Mouse (Mus musculus) cerebellum, adult 11 months (tissue): ENCODE measurements around the gene Haus3.

Experiments used
- DNase-seq: peaks from one replicate; pipeline ENCODE4 v3.0.0; 2022

Haus3 gene

DNA sequence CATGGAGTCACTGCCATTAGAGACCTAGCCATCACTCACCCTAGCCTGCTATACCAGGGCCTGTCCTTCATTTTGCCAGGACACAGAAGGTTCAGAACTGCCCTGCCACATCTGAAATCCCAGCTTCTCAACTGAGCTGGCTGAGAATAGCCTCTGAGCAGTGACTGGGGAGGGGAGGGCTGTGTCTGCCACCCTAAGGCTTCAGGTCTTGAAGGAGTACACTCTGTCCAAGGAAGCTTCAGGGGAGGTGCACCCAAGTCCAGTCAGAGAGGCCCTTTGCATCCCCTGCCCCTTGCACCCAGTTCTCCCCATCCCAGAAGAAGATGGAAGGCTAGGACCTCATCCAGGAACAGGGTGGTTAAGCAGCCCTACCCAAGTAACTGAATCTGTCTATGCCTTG lies 16.5 kb upstream of the Haus3 start:
- DNase-seq = peak; percentile 14

DNA sequence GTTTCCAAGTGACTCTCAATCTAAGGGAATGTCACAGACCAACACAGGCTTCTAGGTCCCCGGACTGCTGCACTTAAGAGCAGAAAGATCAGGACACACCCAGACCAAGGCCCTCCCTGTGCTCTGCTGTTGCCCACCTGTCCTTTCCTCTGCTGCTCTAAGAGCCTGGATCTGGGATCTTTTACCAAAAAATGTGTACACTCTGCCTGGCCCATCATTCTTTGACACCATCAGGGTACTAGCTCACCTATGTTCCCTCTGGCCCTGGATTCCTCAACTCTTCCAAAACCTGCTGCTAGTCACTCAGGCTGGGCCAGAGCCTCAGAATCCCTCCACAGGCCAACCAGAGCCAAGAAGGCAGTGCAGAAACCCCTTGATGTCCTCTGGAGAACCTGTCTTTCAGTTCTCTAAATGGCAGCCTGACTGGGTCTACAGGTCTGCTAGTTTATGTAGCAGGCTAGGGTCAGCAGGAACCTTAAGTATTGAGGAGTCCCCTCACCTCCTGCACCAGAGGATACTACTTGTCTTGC lies 15.8 kb upstream of the Haus3 start:
- DNase-seq = peak; percentile 6

DNA sequence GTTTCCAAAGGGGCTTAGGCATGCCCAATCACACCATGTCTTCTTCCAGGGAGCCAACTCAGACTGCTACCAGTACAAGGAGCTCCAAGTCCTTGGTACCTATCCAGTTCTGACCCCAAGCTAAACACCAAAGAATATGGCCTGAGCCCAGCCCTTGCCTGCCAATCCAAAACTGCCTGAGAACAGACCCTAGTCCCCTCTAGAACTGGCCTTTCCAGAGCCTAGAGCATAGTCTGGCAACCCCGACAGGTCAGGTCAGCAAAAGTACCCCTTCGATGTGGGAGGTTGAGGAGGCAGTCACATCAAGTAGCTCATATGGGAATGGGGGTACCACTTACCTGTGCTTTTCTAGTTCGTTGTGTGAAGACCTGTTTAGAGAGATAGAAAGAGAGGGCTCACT lies 14.6 kb upstream of the Haus3 start:
- peak; percentile 16 for DNase-seq

DNA sequence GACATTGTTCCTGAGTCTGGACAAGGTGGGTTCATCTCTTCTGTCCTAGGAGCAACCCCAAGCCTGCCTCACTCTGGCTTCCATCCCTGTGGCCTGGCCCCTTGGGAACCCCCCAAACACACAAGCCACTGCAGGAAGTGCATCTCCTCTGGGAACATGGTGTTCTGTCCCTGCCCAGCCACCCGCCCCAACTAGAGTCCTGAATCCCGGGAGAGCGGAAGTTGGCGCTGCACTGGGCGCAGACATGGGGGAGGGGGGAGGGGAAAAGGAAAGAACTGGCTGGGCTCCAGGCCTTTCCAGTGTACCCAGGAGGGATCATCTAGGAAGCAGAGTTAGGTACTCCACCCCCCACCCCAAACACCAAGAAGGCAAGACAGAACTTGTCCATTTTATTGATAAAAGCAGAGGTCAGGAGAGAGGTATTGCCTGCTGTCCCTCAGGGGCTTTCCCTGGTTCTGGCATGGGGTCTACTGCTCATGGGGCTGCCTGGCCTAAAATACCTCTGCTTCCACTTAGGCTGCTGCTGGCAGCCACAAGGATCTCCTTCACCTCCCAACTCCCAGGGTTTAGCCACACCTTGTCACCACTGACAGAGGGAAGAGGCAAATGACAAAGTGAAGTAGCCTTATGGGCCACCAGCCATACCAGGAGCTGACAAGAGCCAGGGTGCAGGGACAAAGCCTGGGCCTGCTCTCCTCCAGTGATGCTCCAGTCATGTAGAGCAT lies 14.0 kb upstream of the Haus3 start:
- DNase-seq = peak; percentile 17

DNA sequence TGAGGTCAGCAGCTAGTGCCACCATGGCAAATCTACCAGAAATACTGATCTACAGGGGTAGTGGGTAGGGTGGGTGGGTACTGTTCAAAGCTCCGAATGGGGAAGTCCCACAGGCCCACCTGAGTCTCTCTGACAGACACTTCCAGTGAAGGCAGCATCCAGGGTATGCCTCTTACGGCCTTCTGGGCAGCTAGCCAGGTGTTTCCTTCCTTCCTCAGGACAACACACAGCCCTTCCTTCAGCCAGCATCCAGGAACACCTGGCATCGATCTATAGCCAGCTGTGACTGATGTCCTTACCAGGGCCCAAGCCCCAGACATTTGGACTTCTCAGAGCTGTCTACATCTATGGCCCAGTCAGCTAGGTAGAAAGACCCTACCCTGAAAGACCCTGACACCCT lies 13.2 kb upstream of the Haus3 start:
- DNase-seq = peak; percentile 26

DNA sequence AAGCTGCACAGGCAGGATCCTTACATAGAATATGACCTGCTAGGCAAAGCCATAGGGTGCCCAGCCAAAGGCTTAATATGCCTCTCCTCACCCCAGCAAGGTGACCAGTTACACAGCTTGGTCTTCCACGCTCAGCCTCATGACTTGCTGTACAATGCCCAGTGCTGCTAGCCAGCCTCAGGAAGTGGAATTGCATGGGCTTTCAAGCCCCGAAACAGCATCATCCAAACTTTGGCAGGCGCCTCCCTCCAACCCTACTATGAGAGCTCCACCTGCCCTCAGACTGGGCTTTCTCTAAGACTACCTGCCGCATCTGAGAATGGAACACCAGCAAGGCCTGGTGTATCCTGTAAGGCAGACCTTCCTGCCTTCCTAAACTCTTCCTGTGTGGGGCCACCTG lies 8.5 kb upstream of the Haus3 start:
- peak; percentile 12 for DNase-seq

DNA sequence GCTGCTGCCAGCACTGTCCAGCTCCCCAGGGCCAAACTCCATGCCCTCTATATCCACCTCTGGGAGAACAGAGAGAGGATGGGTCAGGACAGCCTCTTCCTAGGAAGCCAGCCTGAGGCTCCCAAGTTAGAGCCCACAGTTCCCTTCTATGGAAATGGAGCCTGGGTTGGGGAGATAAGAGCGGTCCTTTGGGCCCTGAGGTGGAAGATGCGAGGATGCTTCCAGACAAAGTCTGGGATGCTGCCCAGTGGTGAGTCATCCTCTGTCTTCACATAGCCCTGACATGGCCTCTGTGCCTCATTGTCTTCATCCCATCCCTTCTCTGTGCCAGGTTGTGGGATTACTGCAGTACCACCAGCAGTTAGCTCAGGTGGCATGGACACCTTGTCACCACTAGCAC lies 7.8 kb upstream of the Haus3 start:
- DNase-seq = peak; percentile 56

DNA sequence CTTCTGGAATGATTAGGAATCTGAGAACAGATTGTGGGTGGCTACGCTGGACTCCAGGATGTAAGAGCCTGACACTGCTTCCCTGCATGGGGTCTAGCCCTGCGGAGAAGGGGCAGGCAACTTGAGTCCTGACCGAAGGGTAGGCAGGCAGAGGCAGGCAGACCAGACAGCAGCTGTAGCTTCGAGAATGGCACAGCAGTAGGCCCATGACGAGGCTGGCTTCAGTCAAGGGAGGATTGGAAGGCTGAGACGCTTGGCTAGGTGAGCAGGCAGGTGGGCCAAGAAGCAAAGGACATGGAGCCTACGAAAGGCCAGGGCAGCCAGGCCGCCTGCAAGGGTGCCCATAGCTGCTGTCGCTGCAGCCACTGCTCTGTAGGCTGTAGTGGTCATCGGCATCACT lies 7.4 kb upstream of the Haus3 start:
- peak; percentile 36 for DNase-seq

DNA sequence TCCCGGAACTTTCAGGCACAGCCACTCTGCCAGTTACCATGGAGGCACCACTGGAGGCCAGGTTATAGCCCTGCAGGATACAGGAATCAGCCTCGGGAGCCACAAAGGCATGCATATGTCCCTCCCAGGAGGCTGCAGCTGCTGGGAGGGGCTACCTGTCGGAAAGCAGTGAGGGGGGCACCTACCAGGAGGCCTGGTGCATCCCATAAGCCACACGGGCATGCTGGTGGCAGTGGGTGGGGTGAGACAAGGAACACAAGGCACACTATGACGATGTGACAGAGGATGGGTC lies 6.0 kb upstream of the Haus3 start:
- DNase-seq = peak; percentile 37

DNA sequence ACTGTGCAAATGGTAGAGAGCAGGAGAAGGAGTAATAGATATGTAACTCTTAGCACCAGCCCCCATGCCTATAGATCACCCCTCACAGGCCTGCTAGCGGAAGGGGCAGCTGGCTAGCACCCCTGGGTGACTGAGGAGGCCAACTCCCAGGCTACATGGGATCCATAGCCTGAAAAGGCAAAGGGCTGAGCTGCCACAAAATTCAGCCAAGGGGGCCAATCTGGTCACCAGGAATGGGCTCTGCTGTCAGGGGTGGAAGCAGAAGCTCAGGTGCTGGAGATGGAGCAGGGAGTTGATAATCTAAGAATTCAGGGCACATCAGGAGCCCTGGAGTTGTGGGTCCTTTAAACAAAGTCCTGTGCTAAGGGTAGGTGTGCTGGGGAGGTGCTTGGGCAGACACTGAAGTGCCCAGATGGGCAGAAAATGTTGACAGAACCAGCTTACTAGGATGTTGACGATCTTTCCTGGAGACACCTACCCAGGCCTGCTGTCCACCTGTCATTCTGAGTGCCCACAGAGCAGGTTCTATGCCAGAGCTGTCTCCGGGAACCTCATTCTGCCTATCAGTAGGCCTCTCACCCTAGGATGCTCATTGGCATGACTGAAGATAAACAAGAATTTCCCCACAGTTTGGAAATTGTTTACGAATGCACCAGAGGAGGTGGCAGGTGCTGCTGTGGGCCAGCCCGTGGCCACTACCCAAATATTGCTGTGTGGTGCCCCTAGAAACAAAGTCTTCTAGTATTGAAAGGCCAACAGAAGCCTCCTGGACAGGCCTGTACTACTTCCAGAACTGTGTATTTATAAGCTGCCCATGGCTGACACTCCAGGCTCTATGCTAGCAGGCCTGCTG lies 5.4 kb upstream of the Haus3 start:
- DNase-seq = peak; percentile 25

DNA sequence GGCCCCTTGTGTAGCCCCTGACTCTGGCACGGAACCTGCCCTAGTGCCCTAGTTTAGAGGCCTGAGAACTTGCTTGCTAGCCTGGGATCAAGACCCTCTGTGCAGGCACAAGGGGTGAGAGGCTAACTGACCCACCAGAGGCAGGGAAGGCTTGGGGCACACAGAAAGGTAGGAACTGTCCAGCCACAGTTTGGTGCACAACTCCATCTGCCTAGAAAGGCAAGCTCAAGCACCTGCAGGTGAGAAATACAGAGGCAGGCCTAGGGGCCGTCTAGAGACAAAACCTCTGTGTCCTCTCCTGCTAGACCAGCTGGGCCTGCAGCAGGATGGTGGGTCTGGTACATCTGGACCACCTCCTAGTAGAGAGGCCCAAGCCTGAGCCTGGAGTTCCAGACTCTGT lies 4.7 kb upstream of the Haus3 start:
- peak; percentile 28 for DNase-seq

DNA sequence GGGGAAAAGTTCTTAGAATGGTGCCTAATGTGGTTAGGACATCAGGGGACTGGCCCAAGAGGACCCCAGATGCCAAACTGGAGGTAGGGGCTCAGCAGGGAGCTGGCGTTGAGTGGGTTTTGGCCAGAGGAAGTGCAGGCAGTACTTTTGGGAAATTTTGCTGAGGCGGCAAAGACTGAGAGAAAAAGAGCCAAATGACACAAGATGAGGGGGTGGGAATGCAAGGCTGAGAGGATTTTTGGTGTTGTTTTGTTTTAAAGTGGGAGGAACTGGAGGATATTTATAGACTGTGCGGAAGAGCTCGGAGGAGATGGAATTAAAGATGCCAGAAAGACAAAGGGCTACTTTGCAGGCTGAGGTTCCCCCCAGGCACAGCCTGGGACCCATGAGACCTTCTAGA lies 1.4 kb upstream of the Haus3 start:
- DNase-seq = peak; percentile 31

DNA sequence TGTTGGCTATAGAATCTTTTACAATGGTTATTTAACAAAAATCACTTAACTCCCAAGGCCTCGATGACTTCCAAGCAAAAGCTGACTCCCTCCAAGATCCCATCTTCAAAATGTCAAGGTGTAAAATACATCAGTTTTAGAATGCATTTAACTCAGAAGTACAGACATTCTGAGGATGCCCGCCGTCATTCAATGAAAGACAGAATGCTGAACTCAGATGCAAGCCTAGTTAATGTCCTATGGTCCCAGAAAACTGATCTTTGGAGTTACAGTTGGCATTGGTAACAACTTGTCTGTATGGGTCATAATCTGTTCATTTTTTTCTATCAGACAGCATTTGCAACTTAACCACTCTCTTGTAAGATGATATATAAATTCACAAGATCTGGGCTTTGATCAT lies 627 bp upstream of the Haus3 start:
- no peak for DNase-seq

DNA sequence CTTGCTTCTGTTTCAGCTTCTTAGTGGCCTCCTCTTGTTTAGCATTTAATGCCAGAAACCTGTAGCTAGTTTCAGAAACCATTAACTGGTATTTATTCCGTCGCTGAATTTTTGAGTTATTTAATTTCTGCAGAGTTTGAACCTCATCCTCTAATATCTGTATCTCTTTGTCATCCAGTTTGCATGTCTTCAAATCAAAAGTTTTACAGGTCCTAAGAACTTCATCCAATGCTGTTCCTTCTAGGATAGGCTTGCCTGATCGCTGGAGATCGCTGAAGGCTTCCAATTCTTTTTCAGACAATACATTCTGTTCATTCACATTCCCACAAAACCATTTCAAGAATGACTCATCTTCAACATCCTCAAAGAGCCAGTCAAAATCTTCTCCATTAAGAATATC lies 1.5 kb downstream of the Haus3 start:
- DNase-seq = no peak

DNA sequence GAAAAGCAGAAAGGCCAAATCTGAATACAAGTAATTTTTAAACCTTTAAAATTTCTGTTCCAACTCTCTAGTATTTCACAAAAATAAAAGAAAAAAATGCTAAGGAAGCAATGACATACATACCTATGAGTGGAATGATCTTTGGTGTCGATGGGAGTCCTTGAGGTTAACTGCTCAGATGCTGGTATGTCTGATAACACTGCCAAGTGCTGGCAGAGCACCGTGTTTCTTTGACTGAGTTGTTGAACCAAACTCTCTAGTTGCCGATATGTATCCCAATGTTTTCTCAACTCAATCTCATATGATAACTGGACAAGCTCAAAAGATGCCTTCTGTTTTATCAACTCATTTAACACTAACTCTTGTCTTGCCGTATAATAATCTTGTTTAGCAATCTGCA lies 3.5 kb downstream of the Haus3 start:
- no peak for DNase-seq

DNA sequence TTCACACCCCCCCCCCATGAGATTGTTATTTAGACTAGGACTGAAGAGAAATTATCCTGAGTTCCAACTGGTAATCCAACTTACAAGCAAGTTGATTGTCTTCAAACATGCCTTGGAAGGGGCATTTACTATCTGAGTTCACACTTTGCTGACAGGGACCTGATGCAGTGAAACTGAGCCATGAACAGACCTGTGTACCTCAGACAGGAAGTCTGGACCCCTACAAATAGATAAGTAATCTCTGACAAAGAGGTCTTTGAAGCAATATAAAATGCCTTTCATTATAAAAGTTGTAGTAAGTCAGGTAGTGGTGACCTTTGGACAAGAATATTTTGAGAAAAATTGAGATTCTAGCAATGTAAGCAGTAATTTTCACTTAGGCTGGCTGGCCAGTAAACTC lies 20.9 kb downstream of the Haus3 start:
- DNase-seq = no peak

DNA sequence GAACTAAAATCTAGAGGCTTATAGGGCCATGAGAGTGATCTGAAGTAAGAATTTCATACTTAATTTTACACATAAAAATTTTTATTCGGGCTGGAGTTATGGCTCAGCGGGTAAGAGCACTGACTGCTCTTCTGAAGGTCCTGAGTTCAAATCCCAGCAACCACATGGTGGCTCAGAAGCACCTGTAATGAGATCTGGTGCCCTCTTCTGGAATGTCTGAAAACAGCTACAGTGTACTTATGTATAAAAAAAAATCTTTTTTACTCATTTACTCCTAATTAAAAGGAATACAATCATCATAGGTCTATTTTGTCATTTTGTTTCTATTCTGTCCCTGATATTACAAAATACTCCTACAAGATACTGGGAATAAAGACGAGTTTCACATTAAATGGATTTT lies 21.8 kb downstream of the Haus3 start:
- DNase-seq = no peak

DNA sequence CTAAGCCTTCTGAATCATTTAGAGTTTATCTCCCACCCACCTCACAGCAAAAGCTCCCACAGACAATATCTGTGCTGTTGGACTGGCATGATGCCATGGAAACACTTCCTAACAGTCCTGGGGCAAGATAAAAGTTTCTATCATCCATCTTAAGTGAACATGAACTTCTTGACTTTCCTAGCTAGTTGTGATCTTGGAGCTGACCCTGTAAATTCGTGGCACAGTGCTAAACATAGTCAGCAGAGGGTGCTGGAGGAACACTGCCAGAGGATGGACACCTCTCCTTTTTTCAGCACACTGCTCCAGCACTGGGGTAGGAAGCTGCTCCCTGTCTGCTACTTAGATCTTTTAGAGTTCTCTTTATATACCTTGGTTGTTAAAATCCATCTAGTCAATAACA lies 29.6 kb downstream of the Haus3 start:
- peak; percentile 26 for DNase-seq

DNA sequence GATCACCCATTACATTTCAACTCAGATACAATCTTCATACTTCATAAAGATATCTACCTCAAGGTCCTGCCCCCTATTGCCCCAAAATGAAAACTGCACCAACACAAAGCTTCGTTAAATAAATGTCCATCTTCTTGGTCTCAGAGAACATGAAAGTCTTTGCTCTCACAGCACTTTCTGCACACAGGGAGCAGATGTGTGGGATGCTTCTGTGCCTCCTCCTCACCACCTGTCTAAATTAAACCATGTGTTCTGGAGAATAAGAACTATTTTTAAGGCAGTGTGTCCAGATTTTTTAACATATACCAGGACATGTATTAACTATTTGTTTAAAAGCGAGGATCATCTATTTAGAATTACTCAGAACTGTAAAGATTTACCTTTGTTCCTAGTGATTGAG lies 36.6 kb downstream of the Haus3 start:
- DNase-seq = no peak

DNA sequence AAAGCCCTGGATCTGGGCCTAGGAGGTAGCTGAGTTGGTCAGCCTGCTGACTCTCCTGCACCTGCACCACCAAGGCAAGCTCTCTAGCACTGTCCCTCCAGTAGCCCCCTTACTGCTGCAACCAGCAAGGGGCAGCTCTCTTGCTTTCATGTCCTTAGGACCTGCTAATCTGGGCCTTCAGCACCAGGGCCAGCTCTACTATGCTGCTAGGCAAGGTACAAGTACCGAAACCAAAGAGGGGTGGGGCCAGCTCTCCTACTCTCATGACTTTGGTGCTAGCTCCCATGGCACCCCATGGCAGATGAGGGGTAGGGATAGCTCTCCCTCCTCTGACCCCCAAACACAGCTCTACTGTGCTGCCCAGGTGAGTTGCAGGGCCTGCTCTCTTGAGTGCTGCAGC lies 45.2 kb downstream of the Haus3 start:
- DNase-seq = no peak

DNA sequence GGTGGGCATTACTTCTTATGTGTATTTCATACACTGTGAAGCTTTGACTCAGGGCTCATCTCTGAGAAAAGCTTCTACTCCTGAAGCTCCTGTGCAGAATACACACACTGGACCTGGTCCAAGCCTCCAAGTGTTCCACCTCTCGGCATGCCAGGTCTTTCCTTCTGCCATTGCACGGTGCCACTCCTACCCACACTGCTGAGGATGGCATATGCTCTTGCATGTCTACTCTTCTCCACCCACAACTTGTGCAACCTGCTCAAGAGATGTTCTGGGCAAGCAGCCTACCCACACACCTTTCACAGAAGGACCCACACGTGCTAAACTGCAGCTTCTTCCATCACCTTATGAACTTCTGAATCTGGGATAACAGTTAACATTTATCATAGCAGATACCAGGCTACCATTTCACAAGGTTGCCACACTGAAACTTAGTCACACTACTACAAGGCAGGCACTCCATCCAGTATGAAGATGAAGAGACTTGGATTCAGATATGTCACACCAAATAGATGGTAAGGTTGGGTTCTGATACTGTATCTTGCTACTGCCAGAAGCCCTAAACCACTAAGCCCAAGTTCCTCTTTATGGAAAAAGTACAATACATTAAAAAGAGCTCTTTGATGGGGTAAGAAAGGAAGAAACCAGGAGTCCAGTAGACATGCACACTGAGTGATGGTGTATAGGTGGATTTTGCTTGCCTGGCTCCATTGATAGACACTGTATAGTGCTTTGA lies 50.0 kb downstream of the Haus3 start:
- peak; percentile 36 for DNase-seq

DNA sequence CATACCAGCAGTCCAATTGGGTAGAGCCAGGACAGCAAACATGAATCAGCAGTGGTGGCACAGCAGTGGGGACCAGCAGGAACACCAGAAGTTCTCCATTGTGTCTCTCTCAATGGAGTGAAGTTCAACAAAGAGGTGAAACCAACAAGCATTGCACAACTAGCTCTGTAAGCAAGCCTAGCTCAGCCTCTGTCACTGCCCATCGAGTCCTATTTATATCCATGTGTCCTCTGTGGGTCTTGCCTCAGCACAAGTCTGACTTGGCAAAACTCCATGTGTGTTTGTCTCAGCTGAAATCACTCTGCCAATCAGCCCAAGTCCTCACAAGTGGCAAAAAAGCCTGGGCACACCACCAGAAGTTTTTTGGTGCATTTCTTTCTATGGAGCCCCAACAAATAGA lies 63.6 kb downstream of the Haus3 start:
- no peak for DNase-seq
